Comparison of ENCODE assay signal across 12 mouse cellular contexts in genomic region chr6:6879371-6880325, GRCm38 (mm10). TPM values are rescaled to one million over a fixed set of nuclear protein-coding genes. Genes with fewer than 3 reads are reported as not detected.
DNase-seq lines count a peak whose midpoint lies in the region; ATAC-seq and TF ChIP-seq lines count a peak whose summit lies in the region.
"Had no signal": no experiment of that assay in that cellular context is flagged by ENCODE, and none has a peak within 500 bp of the region (broad histone marks: within the 10 kb centered on the region; RNA-seq: fewer than 3 reads in every experiment).

No protein-coding gene starts in this region.

- peak overlapping the region in 1 of 2 experiments; percentile 57; a peak in 2 of 4 replicates for H3K4me3 ChIP-seq in heart, embryonic 14.5 days (ENCODE audit: control insufficient read depth in 1 of 2, insufficient read depth in 1 of 2, low read depth in 1 of 2, low read length in 2 of 2)
- H3K4me3 ChIP-seq in testis, adult 2 months (ENCODE audit: control insufficient read depth, low read depth, low read length) = peak overlapping the region; percentile 48
- H3K4me3 ChIP-seq in limb, embryonic 12.5 days (replicated peaks) = peak overlapping the region; percentile 67
- H3K4me3 ChIP-seq in intestine, postnatal 0 days (ENCODE audit: low read depth, low read length) = no peak overlapping the region

- peak overlapping the region; percentile 87 for H3K4me2 ChIP-seq in heart, embryonic 14.5 days (ENCODE audit: low read length)
- peak overlapping the region; percentile 86 for H3K4me2 ChIP-seq in limb, embryonic 12.5 days
- H3K4me2 ChIP-seq in intestine, postnatal 0 days (replicated peaks; ENCODE audit: low read depth) = no peak overlapping the region

- intact Hi-C loops in heart, postnatal 36 days (cut with DNase I) = loop anchor here (1.0 to 10.0 kb wide), 4 partner anchors 15 to 775 kb away; partner anchors contain the start of gene Sdhaf3

- no peak for ATAC-seq in heart, embryonic 14.5 days (ENCODE audit: insufficient number of reproducible peaks, insufficient read depth, low FRiP score, low read depth)
- ATAC-seq in limb, embryonic 12.5 days (ENCODE audit: insufficient number of reproducible peaks, insufficient read depth, low FRiP score, low TSS enrichment, low read depth) = no peak
- ATAC-seq in intestine, postnatal 0 days = no peak
- no peak for ATAC-seq in erythroid progenitor cell, adult 5-6 weeks (replicated peaks; ENCODE audit: low FRiP score, poor library complexity, severe bottlenecking)

- peaks cover 11 to 21% of the 10 kb centered on the region in 2 experiments; a peak in 3 of 4 replicates for H3K4me1 ChIP-seq in heart, embryonic 14.5 days (ENCODE audit: control insufficient read depth in 2 of 2, insufficient read depth in 2 of 2, low read length in 2 of 2)
- peaks cover 11% of the 10 kb centered on the region for H3K4me1 ChIP-seq in testis, adult 2 months (ENCODE audit: control insufficient read depth, insufficient read depth, low read length)
- H3K4me1 ChIP-seq in limb, embryonic 12.5 days (replicated peaks) = peaks cover 51% of the 10 kb centered on the region
- H3K4me1 ChIP-seq in intestine, postnatal 0 days (replicated peaks; ENCODE audit: control insufficient read depth, insufficient read depth, low read length) = no peaks in the 10 kb centered on the region

- H3K27ac ChIP-seq in heart, embryonic 14.5 days (replicated peaks in 1 of 2; ENCODE audit: control insufficient read depth in 1 of 2, insufficient read depth in 1 of 2, low read depth in 2 of 2, low read length in 2 of 2) = no peak overlapping the region
- no peak overlapping the region for H3K27ac ChIP-seq in testis, adult 2 months (ENCODE audit: control insufficient read depth, insufficient read depth, low read depth, low read length)
- H3K27ac ChIP-seq in limb, embryonic 12.5 days = no peak overlapping the region
- no peak overlapping the region for H3K27ac ChIP-seq in intestine, postnatal 0 days (ENCODE audit: low read depth, low read length)

- no peak for DNase-seq in heart, postnatal 36 days
- DNase-seq in testis, postnatal 10 days (ENCODE audit: low spot score) = no peak
- no peak for DNase-seq in thymus, postnatal 4 days
- DNase-seq: cerebellum, adult 9-10 months; gastrocnemius, postnatal 25 days; right cerebral cortex, adult 18-20 months had no signal

- H3K9ac ChIP-seq in heart, embryonic 14.5 days (ENCODE audit: low read length) = no peak overlapping the region
- H3K9ac ChIP-seq in limb, embryonic 12.5 days (replicated peaks) = peak overlapping the region; percentile 73
- H3K9ac ChIP-seq in intestine, postnatal 0 days (ENCODE audit: low read depth, low read length) = no peak overlapping the region

- TF ChIP-seq POLR2A in testis, adult 2 months (IDR thresholded peaks at IDR 0.05; ENCODE audit: control insufficient read depth, low read depth, low read length) = no peak

- no peaks in the 10 kb centered on the region for H3K9me3 ChIP-seq in heart, embryonic 14.5 days (ENCODE audit: control insufficient read depth, low read length)
- no peaks in the 10 kb centered on the region for H3K9me3 ChIP-seq in limb, embryonic 12.5 days
- H3K9me3 ChIP-seq in intestine, postnatal 0 days (ENCODE audit: control insufficient read depth) = no peaks in the 10 kb centered on the region

- WGBS in heart, embryonic 14.5 days = 6% methylated on average over 44 of the region's 44 CpGs
- 2% methylated on average over 44 of the region's 44 CpGs for WGBS in limb, embryonic 12.5 days
- 4% methylated on average over 44 of the region's 44 CpGs for WGBS in intestine, postnatal 0 days

- TF ChIP-seq CTCF in testis, adult 2 months (IDR thresholded peaks at IDR 0.05; ENCODE audit: control insufficient read depth, insufficient read depth, insufficient replicate concordance, low read depth, low read length) = no peak
- TF ChIP-seq CTCF in intestine, postnatal 0 days (IDR thresholded peaks at IDR 0.05; ENCODE audit: low read depth) = no peak

- peaks cover 87% of the 10 kb centered on the region for H3K27me3 ChIP-seq in heart, embryonic 14.5 days (ENCODE audit: control insufficient read depth, insufficient read depth, low read length)
- H3K27me3 ChIP-seq in testis, adult 2 months (ENCODE audit: control insufficient read depth, insufficient read depth, low read length) = peaks cover 4% of the 10 kb centered on the region; the same call in 1 of the 2 replicates
- H3K27me3 ChIP-seq in limb, embryonic 12.5 days = peaks cover 89% of the 10 kb centered on the region
- peaks cover 95% of the 10 kb centered on the region for H3K27me3 ChIP-seq in intestine, postnatal 0 days (replicated peaks; ENCODE audit: control insufficient read depth, insufficient read depth, low read length)

- no peaks in the 10 kb centered on the region for H3K36me3 ChIP-seq in heart, embryonic 14.5 days (ENCODE audit: control insufficient read depth, insufficient read depth, low read length)
- no peaks in the 10 kb centered on the region for H3K36me3 ChIP-seq in testis, adult 2 months (ENCODE audit: control insufficient read depth, insufficient read depth, low read length)
- 0 out of 2 replicates have a peak, but pooled peaks cover 8% of the 10 kb centered on the region for H3K36me3 ChIP-seq in limb, embryonic 12.5 days
- no peaks in the 10 kb centered on the region for H3K36me3 ChIP-seq in intestine, postnatal 0 days (ENCODE audit: control insufficient read depth, insufficient read depth)

RNA-seq across cellular contexts. Expression of gene Dlx5, which starts 2.2 kb away (rescaled TPM):
- 1.3 TPM in 2 replicates for polyA plus RNA-seq in heart, embryonic 14.5 days (2014; fragmentation: Nextera tagmentation; extraction: Ambion mirVana)
- under 1 TPM; 0.19 TPM for total RNA-seq in heart, postnatal 36 days (2021)
- polyA plus RNA-seq in testis, adult 2 months (2012; rRNA removed) = 4.3 and 4.5 TPM in 2 replicates
- polyA plus RNA-seq in limb, embryonic 12.5 days (2016; fragmentation: Nextera tagmentation; extraction: Ambion mirVana) = 33.9 and 42.5 TPM in 2 replicates
- polyA plus RNA-seq in intestine, postnatal 0 days (2015; fragmentation: Nextera tagmentation; extraction: Ambion mirVana) = 0.27 and 0.33 TPM in 2 replicates
- not detected in 2 replicates for total RNA-seq in erythroid progenitor cell, adult 5-6 weeks (2015; ENCODE audit: low replicate concordance)
- total RNA-seq in erythroid progenitor cell, adult 5-6 weeks (2017; ENCODE audit: low replicate concordance) = 0.64 TPM in 1 of 2 replicates, not detected in the other
- total RNA-seq: gastrocnemius, postnatal 25 days; megakaryocyte, adult 5-6 weeks had no signal

RNA-seq across cellular contexts. Expression of gene Dlx6, which starts 16.5 kb away (rescaled TPM):
- not detected in 2 replicates for polyA plus RNA-seq in heart, embryonic 14.5 days (2014; fragmentation: Nextera tagmentation; extraction: Ambion mirVana)
- total RNA-seq in heart, postnatal 36 days (2021) = not detected
- 10.8 and 12.3 TPM in 2 replicates for polyA plus RNA-seq in testis, adult 2 months (2012; rRNA removed)
- polyA plus RNA-seq in limb, embryonic 12.5 days (2016; fragmentation: Nextera tagmentation; extraction: Ambion mirVana) = 2.2 and 2.5 TPM in 2 replicates
- not detected in 2 replicates for polyA plus RNA-seq in intestine, postnatal 0 days (2015; fragmentation: Nextera tagmentation; extraction: Ambion mirVana)
- total RNA-seq in erythroid progenitor cell, adult 5-6 weeks (2015; ENCODE audit: low replicate concordance) = not detected in 2 replicates
- not detected in 2 replicates for total RNA-seq in erythroid progenitor cell, adult 5-6 weeks (2017; ENCODE audit: low replicate concordance)
- total RNA-seq: gastrocnemius, postnatal 25 days; megakaryocyte, adult 5-6 weeks had no signal
